Mouse (Mus musculus) liver, postnatal 0 days (tissue): Measurements from ENCODE around the gene Camk2g.

Source experiments
- CTCF ChIP-seq: sonication (generic); IDR thresholded peaks from 2 replicates; pipeline ENCODE4 v1.5.1; 2016; ENCODE audit warnings: antibody characterized with exemption, low read depth
- EP300 ChIP-seq: IDR thresholded peaks from 2 replicates; pipeline ENCODE4 v1.6.1; 2016; ENCODE audit warnings: antibody characterized with exemption, low read depth, mild to moderate bottlenecking

- TF ChIP-seq CTCF (no peak), EP300 (no peak)
Measured at GRCm38 (mm10) chr14:20749494-20750051, 44.3 kb downstream of the Camk2g start.
